Mouse (Mus musculus) kidney, adult 18-20 months (tissue): ENCODE data around the gene Dlx1.

Experiments used
- DNase-seq: peaks from one replicate; pipeline ENCODE4 v3.0.0; 2021

The Dlx1 gene

DNA sequence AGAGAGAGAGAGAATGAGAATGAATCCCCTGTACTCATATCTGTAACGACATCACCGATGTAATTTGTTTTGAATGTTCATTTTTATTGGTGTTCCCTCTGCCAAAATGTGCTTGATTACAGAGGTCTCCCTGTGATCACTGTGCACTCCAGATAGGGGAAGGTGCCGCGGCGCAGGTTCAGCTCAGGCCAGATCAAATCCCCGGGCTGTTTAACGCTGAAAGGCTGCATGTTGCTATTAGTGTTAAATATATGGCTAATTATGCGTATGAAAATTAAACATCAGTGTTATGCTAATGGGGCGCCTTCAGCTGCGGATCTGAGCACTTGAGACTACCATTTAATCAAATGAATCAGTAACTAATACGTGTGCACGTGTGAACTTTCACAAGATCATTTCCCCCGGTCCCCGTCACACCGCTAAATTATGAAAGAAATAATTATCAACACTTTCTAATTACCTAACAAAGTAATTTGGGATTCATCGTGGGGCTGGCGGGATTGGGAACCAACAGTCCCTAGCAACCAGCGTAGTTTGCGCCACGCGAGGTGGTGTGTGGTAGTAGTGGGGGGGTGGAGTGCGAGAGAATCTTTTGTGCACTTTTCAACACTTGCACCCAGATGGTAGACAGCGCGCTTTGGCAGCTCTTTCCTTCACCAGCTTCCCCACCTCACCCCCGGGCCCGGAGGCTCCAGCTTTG, at the start of gene Dlx1:
Gene Dlx1 (plus strand): TSS at position 100 of the 700 bp plus-strand sequence.
- DNase-seq: no peak

DNA sequence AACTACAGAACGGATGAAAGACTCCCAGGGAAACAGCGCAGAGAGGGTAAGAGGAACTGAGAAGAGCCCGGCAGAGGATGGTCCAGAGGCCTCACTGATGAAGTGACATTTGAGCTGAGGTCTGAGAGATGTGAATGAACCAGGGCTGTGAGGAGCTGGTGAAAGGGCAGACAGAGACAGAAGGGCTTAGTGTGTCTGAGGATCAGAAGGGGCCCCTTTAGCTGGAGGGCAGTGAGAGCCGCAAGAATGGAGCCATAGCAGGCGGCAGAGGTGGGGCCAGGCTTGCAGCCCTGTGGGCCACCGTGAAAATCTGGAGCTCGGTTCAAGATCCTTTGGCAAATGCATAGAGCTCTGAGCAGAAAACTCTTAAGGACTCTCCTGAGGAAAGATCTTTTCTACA, 48.0 kb upstream of the Dlx1 start:
- no peak for DNase-seq

DNA sequence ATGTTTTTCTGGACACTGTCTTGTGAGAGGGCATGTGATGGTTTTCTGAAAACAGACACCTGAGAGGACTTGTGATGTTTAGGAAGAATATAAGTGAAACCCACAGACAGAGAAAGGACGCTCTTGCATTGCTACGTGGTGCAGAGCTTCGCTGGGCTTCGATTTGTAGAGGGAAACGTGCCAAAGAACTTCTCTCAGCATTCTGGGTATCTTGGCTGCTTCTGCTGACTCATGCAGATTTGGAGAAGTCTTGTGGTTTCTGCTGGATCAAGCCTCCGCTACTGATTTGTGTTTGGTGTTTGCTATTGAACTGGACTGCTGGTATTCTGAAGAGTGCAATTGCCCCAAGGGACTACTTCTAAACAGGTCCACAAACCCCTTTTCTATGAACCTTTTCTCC, 46.1 kb upstream of the Dlx1 start:
- no peak for DNase-seq

DNA sequence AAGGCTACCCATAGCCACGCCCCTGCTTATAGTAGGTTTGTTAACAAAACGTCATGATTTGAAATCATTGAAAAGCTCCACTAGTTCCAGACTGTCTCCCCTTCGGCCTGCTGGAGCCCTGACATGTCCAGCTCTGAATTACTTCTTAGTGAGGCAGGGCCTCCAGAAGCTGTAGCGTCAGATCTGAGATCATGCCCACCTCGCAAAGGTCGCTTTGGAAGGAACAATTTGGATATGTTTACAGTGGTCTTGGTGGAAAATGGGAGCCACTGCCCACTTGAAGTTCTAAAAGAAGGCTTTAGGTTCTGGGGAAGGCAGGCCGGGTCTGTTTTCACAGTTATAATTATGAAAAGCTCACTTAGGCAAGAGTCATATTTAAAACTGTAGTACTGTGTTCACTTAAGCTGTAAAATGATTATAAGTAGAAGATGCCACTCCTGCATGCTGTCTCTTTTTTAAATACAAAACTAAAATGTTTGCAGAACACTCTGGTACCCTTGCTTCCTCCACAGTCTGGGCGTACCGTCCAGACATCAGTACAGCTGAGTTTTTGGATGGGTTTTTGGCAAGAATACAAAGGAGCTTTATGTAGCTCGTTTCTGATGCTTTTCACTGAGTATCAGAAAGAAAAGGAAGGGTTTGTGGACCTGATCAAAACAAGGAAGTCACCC, 44.7 kb upstream of the Dlx1 start:
- no peak for DNase-seq

DNA sequence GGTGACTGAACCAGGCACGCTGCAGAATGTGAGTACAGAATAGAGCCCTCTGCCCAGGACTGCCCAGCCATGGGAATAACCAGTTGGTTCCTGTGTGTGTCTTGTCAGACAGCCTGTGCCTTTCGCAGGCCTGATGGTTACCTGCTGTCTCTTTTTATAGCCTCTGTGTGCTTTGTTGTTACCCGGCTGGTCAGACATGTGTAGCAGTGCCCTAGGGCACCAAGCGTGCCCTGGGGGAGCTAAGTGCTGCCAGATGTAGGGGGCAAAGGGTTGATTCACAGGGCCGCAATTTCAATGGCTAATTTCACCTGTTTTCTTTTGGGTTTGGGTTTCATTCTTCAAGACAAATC, 44.2 kb upstream of the Dlx1 start:
- no peak for DNase-seq

DNA sequence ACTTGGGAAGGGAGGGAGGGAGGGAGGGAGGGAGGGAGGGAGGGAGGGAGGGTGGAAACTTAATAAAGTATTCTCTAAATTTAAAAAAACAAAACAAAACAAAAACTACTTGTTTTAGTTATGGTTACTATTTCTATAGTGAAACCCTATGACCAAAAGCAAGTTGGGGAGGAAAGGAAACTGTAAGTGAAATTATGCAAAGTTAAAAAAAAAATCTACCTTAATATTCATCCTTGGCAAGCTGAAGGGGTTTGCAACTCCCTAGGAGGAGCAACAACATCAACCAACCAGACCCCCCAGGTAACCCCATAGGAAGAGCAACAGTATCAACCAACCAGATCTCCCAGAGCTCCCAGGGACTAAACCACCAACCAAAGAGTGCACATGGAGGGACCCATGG, 36.6 kb upstream of the Dlx1 start:
- no peak for DNase-seq

DNA sequence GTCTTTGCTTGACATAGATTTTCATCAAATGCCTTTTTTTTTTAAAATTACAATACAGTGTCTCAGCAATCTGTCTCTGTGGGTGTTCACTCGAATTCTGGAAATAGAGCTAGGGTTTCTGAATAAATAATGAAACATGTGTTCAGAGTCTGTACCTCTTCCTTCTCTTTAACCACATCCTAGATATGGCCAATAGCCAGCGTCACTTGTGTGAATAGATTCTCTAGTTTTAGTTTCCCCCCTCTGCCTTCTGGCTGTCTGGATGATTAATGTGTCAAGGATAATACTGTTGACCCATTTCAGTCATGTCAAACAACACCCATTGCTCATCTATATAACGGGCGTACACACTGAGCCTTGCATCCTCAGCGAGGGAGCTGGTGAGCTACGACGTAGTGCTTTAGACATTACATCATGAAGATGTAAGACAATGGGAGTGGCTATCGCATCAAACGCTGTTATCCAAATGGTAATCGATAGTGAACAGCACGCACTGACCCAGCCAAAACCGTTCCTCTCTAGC, 34.7 kb upstream of the Dlx1 start:
- no peak for DNase-seq

DNA sequence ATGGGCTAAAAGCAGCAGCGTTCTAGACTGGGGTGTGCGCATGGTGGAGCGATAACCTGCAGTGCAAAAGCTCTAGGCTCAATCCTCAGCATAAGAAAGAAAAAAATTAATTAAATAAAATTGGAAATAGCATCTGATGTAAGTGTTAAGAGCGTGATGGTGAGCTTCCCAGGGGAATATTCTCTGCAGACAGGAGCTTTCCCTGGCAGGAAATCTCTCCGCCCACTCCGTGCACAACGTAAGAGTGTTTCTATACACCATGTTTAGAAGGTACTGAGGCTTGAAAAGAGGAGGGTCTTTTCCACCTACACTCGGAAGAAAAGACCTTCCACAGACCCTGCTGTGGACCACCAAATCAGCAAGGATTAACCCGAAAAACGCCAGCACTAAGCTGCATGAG, 33.4 kb upstream of the Dlx1 start:
- DNase-seq: no peak

- DNase-seq: no peak
Measured at GRCm38 (mm10) chr2:71494971-71495370, 32.9 kb upstream of the Dlx1 start.

DNA sequence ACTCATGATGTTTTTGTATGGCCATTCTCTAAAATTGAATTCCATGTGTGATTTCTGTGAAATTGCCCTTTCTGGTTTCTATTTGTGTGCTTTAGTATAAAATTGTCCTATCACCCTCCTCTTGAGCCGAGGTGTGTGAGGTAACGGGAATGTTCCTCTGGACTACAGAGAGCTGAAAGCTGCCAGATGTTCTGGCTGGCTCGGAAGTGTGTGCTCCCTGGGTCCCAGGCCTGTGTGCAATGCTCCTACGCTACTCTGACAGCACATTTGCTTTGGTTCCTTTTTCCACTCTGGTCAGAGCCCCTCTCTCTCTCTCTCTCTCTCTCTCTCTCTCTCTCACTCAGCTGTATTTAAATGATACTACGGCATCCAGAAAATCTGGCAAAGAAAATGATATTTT, 30.7 kb upstream of the Dlx1 start:
- DNase-seq: no peak

DNA sequence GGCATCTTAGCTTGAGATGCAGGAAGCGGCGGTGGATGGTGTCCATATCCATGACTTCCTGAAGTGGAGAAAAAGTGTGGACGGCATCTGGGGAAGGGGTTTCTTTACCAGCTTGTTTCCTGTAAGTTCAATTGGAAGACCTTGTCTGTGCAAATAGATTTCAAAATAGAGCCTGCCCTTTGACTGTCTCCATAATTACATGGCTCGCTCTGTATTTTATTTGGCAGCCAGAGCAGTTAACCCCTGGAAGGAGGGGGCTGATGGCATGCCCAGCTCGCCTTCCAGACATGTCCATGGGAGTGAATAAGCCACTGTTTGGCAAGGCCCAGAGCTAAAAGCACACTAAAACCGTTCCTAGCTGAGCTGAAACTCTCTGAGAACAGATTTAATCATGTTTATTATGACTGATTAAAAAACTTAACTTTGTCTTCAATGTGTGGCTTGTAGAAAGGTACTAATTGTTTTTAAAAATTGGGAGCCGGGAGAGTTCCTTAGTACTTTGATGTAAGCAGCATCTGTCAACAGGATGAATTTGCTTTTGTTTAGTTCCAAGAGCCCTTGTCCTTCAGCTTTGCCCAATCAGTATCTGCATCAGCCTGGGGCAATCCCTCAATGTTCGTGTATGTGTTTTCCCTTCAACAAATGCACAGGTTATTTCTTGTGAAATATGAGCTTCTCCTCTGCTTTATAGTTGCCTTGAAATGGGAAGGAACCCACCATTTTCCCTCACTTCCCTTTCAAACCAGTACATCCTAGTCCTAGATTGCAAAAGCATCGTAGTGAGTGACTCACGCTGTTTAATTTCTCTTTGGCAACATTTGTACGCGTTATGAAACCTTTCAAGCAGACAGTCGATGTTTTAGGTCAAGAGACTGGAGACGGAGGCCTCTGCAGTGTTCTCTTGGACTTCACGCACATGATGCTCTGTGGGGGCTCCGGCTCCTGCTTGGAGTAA, 28.4 kb upstream of the Dlx1 start:
- DNase-seq: no peak

DNA sequence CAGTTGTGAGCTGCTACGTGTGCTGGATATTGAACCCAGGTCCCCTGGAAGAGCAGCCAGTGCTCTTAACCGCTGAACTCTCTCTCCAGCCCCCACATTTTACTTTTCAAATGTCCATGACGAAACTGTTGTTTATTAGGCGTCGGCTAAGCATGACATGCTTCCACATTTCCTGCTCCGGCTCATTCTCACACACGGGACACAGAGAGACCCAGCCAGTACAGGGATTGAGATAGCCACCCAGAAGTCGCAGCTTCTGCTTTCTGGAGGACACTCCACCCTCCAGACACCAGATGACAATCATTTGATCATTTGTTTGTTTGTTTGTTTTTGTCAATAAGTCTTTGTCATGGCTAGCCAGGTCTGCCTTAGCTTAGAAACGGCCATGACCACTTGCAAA, 23.1 kb upstream of the Dlx1 start:
- no peak for DNase-seq

- no peak for DNase-seq
Measured at GRCm38 (mm10) chr2:71511209-71511608, 16.7 kb upstream of the Dlx1 start.

- DNase-seq: no peak
Measured at GRCm38 (mm10) chr2:71512326-71512725, 15.6 kb upstream of the Dlx1 start.

DNA sequence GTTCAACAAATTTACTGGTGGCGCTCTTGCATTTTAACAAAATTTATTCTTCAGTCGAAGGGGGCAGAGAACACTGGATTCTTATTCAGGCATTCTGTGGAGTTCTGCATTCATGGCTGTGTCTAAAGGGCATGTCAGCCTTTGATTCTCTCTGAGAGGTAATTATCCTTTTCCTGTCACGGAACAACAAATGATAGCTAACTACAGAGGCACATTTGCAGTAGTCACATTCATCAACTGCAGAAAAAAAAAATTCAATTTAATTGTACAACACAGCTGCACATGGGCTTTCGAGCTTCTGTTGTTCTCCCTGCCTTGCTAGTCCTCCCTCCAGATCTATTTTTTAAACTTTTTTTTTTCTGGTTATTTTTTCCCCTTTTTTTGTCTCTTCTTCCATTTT, 10.9 kb upstream of the Dlx1 start:
- no peak for DNase-seq

DNA sequence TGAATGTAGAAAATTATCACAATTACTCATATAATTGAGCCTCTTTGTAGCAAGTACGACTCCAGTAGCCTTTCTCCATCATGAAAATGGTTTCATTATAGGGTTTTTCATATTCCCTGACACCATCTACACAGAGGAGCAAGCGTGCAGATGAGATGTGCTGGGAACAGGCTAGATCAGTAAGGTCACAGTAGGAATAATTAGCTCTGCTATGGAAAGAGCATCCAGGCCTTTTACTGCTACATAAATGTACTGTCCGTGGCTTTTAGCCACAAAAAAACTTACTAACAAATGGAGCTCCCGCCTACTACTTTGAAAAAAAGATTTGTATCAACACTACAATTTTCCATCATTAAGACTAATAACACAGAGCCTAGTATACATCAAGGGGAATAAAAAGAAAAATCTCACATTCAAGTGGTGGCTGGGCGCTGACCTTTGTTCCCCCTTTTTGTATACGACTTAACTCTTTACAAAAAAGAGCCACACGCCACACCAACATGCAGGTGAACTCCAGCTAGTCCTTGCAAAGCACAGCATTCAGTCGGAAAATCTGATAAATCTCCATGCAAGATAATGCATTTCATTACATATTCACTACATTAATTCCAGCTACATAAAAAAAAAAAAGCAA, 10.3 kb upstream of the Dlx1 start:
- DNase-seq: no peak

GRCm38 (mm10) chr2:71522871-71523270, 5.0 kb upstream of the Dlx1 start:
- no peak for DNase-seq

DNA sequence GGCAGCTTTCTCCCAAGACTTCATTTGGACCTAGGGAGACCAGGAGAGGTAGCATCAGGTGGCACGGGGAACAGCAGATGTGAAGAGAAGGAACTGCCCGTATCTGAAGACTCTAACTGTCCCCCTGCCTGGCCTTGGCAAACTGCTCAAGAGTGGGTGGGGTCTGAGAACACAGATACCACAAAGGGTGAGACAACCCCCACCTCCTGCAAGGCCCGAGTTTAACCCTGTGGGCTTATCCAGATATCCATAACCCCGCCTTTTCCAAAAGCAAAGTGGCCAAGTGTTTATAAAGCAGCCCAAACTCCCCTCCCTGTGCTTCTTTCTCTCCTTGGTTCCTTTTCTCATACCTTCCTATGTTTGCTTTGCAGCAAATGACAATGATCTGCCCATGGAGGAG, 4.5 kb upstream of the Dlx1 start:
- DNase-seq: no peak

DNA sequence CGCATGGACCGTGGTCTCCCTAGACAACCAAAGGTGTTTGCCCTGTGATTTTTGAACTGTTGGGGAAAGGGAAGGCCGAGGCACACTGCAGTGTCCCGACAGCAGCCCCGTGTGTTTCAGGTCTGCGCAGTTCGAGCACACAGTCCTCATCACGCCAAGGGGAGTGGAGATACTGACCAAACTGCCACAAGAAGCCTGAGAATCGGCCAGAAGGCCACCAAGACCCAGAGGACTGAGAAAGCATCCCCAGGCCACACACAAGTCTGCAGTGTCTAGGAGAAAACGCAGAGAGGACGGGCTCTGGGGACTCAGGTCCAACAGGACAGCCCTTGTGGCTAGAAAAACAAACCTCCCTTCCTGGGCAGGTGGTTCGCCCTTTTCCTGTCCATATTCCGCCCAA, 3.1 kb upstream of the Dlx1 start:
- DNase-seq: no peak

DNA sequence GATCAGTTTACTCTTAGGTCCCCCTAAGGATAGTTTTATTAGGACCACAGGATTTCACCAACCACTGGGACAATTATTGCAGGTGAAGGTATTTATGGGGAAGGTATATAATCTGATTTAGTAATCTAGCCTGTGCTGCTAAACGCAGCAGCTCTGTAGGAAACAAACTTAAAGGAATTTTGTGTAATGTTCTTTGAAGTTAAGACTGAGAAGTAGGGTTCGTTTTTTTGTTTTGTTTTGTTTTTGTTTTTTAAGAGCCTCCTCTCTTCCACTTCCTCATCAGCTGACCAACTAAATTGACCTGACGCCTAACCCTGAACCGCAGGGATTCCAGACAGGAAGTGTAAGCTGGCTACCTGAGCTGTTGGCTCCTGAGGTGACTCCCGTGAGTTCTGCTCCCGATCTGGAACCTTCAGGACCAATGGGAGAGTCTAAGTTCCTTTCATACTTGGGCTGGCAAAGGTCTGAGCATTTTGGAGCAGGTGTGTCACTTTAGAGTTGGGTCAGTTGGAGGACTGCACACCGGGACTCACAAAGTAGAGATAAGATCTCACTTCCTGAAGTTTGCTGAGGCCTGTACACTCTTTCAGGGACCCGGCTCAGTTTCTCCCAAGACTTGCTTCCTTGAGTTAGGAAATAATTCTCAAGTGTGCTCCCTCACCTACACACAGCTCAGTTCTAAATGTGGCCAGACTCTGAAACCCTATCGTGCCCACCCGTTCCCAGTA, 1.2 kb upstream of the Dlx1 start:
- DNase-seq: no peak

GRCm38 (mm10) chr2:71527323-71528013, 445 bp upstream of the Dlx1 start:
- DNase-seq: peak; percentile 25
